ENCODE assay signal across 22 mouse cellular contexts in genomic region chr8:79502062-79502461, GRCm38 (mm10).
DNase-seq lines count a peak whose midpoint lies in the region; ATAC-seq lines count a peak whose summit lies in the region.
"Had no signal": no experiment of that assay in that cellular context is flagged by ENCODE, and none has a peak within 500 bp of the region (broad histone marks: within the 10 kb centered on the region; RNA-seq: fewer than 3 reads in every experiment).

No protein-coding gene starts in this region.

- H3K27me3 ChIP-seq in heart, embryonic 12.5 days (replicated peaks), result no peaks in the 10 kb centered on the region
- H3K27me3 ChIP-seq in heart, embryonic 11.5 days (ENCODE audit: control insufficient read depth, insufficient read depth, low read length), result no peaks in the 10 kb centered on the region
- H3K27me3 ChIP-seq: embryonic facial prominence, embryonic 13.5 days; embryonic facial prominence, embryonic 15.5 days; forebrain, embryonic 12.5 days had no signal

- no peak overlapping the region for H3K27ac ChIP-seq in heart, embryonic 12.5 days (ENCODE audit: poor library complexity, severe bottlenecking)
- H3K27ac ChIP-seq in heart, embryonic 11.5 days (ENCODE audit: low read depth, low read length), result no peak overlapping the region
- H3K27ac ChIP-seq: embryonic facial prominence, embryonic 13.5 days; embryonic facial prominence, embryonic 15.5 days; forebrain, embryonic 10.5 days; forebrain, embryonic 12.5 days had no signal

- intact Hi-C loops in heart, postnatal 36 days (cut with DNase I), result no loop called here

- no peak overlapping the region for H3K4me2 ChIP-seq in heart, embryonic 12.5 days
- H3K4me2 ChIP-seq in heart, embryonic 11.5 days, result no peak overlapping the region
- H3K4me2 ChIP-seq: embryonic facial prominence, embryonic 13.5 days; embryonic facial prominence, embryonic 15.5 days; forebrain, embryonic 12.5 days had no signal

- no peak overlapping the region for H3K4me3 ChIP-seq in heart, embryonic 12.5 days
- no peak overlapping the region for H3K4me3 ChIP-seq in heart, embryonic 11.5 days (ENCODE audit: low read depth, low read length)
- H3K4me3 ChIP-seq: embryonic facial prominence, embryonic 13.5 days; embryonic facial prominence, embryonic 15.5 days; erythroblast, embryonic 14.5 days; forebrain, embryonic 10.5 days; forebrain, embryonic 12.5 days had no signal

- ATAC-seq in heart, embryonic 12.5 days (ENCODE audit: insufficient number of reproducible peaks, low FRiP score), result no peak
- ATAC-seq in heart, embryonic 11.5 days (replicated peaks; ENCODE audit: insufficient number of reproducible peaks, low FRiP score, low TSS enrichment), result 0 out of 2 replicates have a peak, but pooled peaks have one; percentile 69
- ATAC-seq: forebrain, embryonic 14.5 days had no signal

- H3K9me3 ChIP-seq in heart, embryonic 12.5 days (replicated peaks), result no peaks in the 10 kb centered on the region
- H3K9me3 ChIP-seq in heart, embryonic 11.5 days (replicated peaks; ENCODE audit: control insufficient read depth, low read length), result no peaks in the 10 kb centered on the region
- H3K9me3 ChIP-seq: embryonic facial prominence, embryonic 13.5 days; embryonic facial prominence, embryonic 15.5 days; forebrain, embryonic 10.5 days; forebrain, embryonic 12.5 days had no signal

- no peaks in the 10 kb centered on the region for H3K36me3 ChIP-seq in heart, embryonic 12.5 days
- H3K36me3 ChIP-seq in heart, embryonic 11.5 days (ENCODE audit: control insufficient read depth, insufficient read depth, low read length), result no peaks in the 10 kb centered on the region
- H3K36me3 ChIP-seq: embryonic facial prominence, embryonic 13.5 days; embryonic facial prominence, embryonic 15.5 days; forebrain, embryonic 10.5 days; forebrain, embryonic 12.5 days had no signal

- no peak overlapping the region for H3K9ac ChIP-seq in heart, embryonic 12.5 days
- no peak overlapping the region for H3K9ac ChIP-seq in heart, embryonic 11.5 days (ENCODE audit: low read depth, low read length)
- H3K9ac ChIP-seq: embryonic facial prominence, embryonic 13.5 days; embryonic facial prominence, embryonic 15.5 days; forebrain, embryonic 12.5 days had no signal

- peak; percentile 83 for DNase-seq in heart, adult 11 months
- no peak for DNase-seq in heart, postnatal 36 days
- peak; percentile 9 for DNase-seq in ovary, adult 18-20 months (ENCODE audit: low spot score)
- DNase-seq in ovary, postnatal 10 days (ENCODE audit: low spot score), result no peak
- DNase-seq: adrenal gland, adult 2 months; adrenal gland, postnatal 10 days; adrenal gland, postnatal 25 days; cerebellum, adult 11 months; cerebellum, adult 18-20 months; cerebellum, adult 8-10 months; cerebellum, adult 9-11 months; cerebellum, postnatal 14 days; cerebellum, postnatal 36 days; embryo, embryonic 11 days had no signal

- WGBS in heart, embryonic 12.5 days, result 71% methylated on average over 4 of the region's 4 CpGs
- WGBS in heart, embryonic 11.5 days (ENCODE audit: insufficient replicate concordance), result 69% methylated on average over 4 of the region's 4 CpGs

- H3K4me1 ChIP-seq in heart, embryonic 12.5 days (replicated peaks), result peaks cover 26% of the 10 kb centered on the region
- peaks cover 7% of the 10 kb centered on the region for H3K4me1 ChIP-seq in heart, embryonic 11.5 days (ENCODE audit: control insufficient read depth, insufficient read depth, low read length)
- H3K4me1 ChIP-seq: forebrain, embryonic 12.5 days had no signal

Comparison
In these comparisons a context has a peak if more than half of its experiments do, and no peak if none do; other contexts are left out.
1. DNase-seq: peak in heart, adult 11 months (single experiment) and ovary, adult 18-20 months (single experiment); none in heart, postnatal 36 days (0 of 2) and ovary, postnatal 10 days (single experiment).